Mouse (Mus musculus) frontal cortex, postnatal 36 days (tissue): Measurements from ENCODE around the gene Plscr2.
A peak's percentile ranks its signal among the peaks of the same experiment; 100 is the strongest.
"Not testable (repeated sequence)": the region's sequence is repeated elsewhere in the genome, so short reads cannot be mapped to it uniquely, and the experiment has no call there.

Experiments
- DNase-seq, 2 experiments: peaks; one replicate each; pipeline ENCODE4 v3.0.0; 2022; ENCODE audit warnings: low spot score in 2 of 2

The Plscr2 gene

GRCm38 (mm10) chr9:92273956-92274762, 1.2 kb upstream of the Plscr2 start:
- DNase-seq = no peak

- no peak for DNase-seq
Observed at GRCm38 (mm10) chr9:92276360-92276759, 958 bp downstream of the Plscr2 start.

- DNase-seq = no peak
Observed at GRCm38 (mm10) chr9:92280048-92280447, 4.6 kb downstream of the Plscr2 start.

- DNase-seq = no peak
Observed at GRCm38 (mm10) chr9:92282563-92283171, 7.3 kb downstream of the Plscr2 start.

- DNase-seq = no peak
Observed at GRCm38 (mm10) chr9:92289675-92290074, 14.3 kb downstream of the Plscr2 start.

GRCm38 (mm10) chr9:92292169-92292568, 16.8 kb downstream of the Plscr2 start:
- no peak for DNase-seq

- DNase-seq = peak in 1 of 2 experiments; percentile 2
Observed at GRCm38 (mm10) chr9:92292922-92293321, 17.5 kb downstream of the Plscr2 start.

- DNase-seq = no peak
Observed at GRCm38 (mm10) chr9:92293560-92294548, 18.5 kb downstream of the Plscr2 start.

GRCm38 (mm10) chr9:92298288-92298687, 22.9 kb downstream of the Plscr2 start:
- no peak for DNase-seq

GRCm38 (mm10) chr9:92301213-92301612, 25.8 kb downstream of the Plscr2 start:
- no peak for DNase-seq

- DNase-seq = no peak
Observed at GRCm38 (mm10) chr9:92305075-92305474, 29.7 kb downstream of the Plscr2 start.

GRCm38 (mm10) chr9:92305620-92306220, 30.3 kb downstream of the Plscr2 start:
- no peak for DNase-seq

- DNase-seq = no peak
Observed at GRCm38 (mm10) chr9:92309077-92309476, 33.7 kb downstream of the Plscr2 start, which contains the start of gene 1700057G04Rik. Gene 1700057G04Rik, plus strand, starts transcription at chr9:92309377.

GRCm38 (mm10) chr9:92316791-92317190, 41.4 kb downstream of the Plscr2 start:
- DNase-seq = no peak

GRCm38 (mm10) chr9:92325936-92326335, 50.5 kb downstream of the Plscr2 start:
- not testable (repeated sequence) for DNase-seq

GRCm38 (mm10) chr9:92326813-92327212, 51.4 kb downstream of the Plscr2 start:
- DNase-seq = no peak

GRCm38 (mm10) chr9:92331383-92331782, 56.0 kb downstream of the Plscr2 start:
- no peak for DNase-seq

GRCm38 (mm10) chr9:92334845-92335244, 59.4 kb downstream of the Plscr2 start:
- DNase-seq = no peak

- no peak for DNase-seq
Observed at GRCm38 (mm10) chr9:92335277-92335818, 59.9 kb downstream of the Plscr2 start.

GRCm38 (mm10) chr9:92337063-92337462, 61.7 kb downstream of the Plscr2 start:
- DNase-seq = no peak

GRCm38 (mm10) chr9:92337661-92338060, 62.3 kb downstream of the Plscr2 start:
- DNase-seq = no peak
